9 mouse cellular contexts compared by ENCODE assay signal in the genomic region with DNA sequence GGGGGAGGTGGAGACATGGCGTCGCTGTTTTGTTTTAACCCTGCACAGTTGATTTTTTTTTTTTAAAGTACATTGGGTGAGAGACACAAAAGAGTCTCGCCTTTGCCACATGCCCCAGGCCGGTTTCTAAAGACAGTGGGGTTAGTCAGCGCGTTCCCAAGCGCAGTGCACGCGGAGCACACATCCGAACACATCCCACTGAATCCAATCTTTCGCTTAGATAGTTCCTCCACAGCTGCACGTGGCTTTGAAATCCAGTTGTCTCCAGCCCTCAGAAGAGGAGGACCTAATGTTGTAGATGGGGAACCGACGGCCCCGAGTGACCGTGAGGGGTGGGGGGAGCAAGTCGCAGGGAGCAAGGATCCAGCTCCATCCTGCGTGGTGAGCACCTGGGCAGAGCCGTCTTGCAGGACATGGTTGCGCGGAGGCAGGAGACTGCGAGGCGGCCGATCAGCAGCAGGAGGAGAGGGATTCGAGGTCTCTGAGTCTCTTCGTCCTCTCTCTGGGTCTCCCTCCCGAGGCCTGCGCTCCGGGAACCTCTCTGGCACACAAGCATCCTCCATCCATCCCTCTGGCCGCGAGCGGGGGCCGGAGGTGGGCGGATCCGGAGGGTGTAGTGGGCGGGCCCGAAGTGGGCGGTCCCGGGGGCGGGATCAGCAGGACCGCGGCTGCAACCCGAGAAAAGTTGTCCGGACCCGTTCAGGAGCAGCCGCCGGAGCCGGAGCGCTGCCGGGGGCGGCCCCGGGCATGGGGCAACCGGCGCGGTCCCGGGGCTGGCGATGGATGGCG. TPM values are rescaled to one million over a fixed set of nuclear protein-coding genes. Genes with fewer than 3 reads are reported as not detected.
A peak's percentile ranks its signal among the peaks of the same experiment; 100 is the strongest.
DNase-seq lines count a peak whose midpoint lies in the region; ATAC-seq and TF ChIP-seq lines count a peak whose summit lies in the region.
"Had no signal": no experiment of that assay in that cellular context is flagged by ENCODE, and none has a peak within 500 bp of the region (broad histone marks: within the 10 kb centered on the region; RNA-seq: fewer than 3 reads in every experiment).

A gene (plus strand): TSS at position 673 of the 789 bp plus-strand sequence.

- WGBS in forebrain, embryonic 13.5 days = under 1% methylated on average over 56 of the region's 58 CpGs
- under 1% methylated on average over 56 of the region's 58 CpGs for WGBS in heart, embryonic 14.5 days
- WGBS in liver, embryonic 15.5 days (ENCODE audit: insufficient replicate concordance) = 1% methylated on average over 58 of the region's 58 CpGs
- whole genome bisulfite sequencing in neural tube, embryonic 15.5 days = under 1% methylated on average over 57 of the region's 58 CpGs

- TF ChIP-seq POLR2A in ES-Bruce4 (IDR thresholded peaks at IDR 0.05; ENCODE audit: insufficient read depth, low read length) = peak; percentile 16

- peak within 1 kb of the TSS; percentile 17 for H3K9ac ChIP-seq in ES-Bruce4 (ENCODE audit: low read depth, poor library complexity, severe bottlenecking)
- peak within 1 kb of the TSS; percentile 71 for H3K9ac ChIP-seq in forebrain, embryonic 13.5 days
- H3K9ac ChIP-seq in heart, embryonic 14.5 days (ENCODE audit: low read length) = peak within 1 kb of the TSS; percentile 63
- H3K9ac ChIP-seq in liver, embryonic 15.5 days = no peak within 1 kb of the TSS
- H3K9ac ChIP-seq in neural tube, embryonic 15.5 days (replicated peaks) = peak within 1 kb of the TSS; percentile 64

- TF ChIP-seq CTCF in ES-Bruce4 (IDR thresholded peaks at IDR 0.05; ENCODE audit: low read depth, low read length) = no peak

- no peaks in the 10 kb centered on the region for H3K4me1 ChIP-seq in ES-Bruce4 (ENCODE audit: control insufficient read depth, insufficient read depth, low read length)
- peaks cover 30% of the 10 kb centered on the region; the same call in 1 of the 2 replicates for H3K4me1 ChIP-seq in forebrain, embryonic 13.5 days
- H3K4me1 ChIP-seq in heart, embryonic 14.5 days (ENCODE audit: control insufficient read depth in 2 of 2, insufficient read depth in 2 of 2, low read length in 2 of 2) = peaks cover 4 to 13% of the 10 kb centered on the region in 2 experiments
- H3K4me1 ChIP-seq in liver, embryonic 15.5 days (replicated peaks) = no peaks in the 10 kb centered on the region; the same call in 1 of the 2 replicates
- peaks cover 40% of the 10 kb centered on the region for H3K4me1 ChIP-seq in neural tube, embryonic 15.5 days

- peaks cover 8% of the 10 kb centered on the region for H3K27me3 ChIP-seq in ES-Bruce4 (ENCODE audit: control insufficient read depth, insufficient read depth, low read length, poor library complexity, severe bottlenecking)
- H3K27me3 ChIP-seq in forebrain, embryonic 13.5 days = peaks cover 59% of the 10 kb centered on the region
- H3K27me3 ChIP-seq in heart, embryonic 14.5 days (ENCODE audit: control insufficient read depth, insufficient read depth, low read length) = peaks cover 72% of the 10 kb centered on the region
- H3K27me3 ChIP-seq in liver, embryonic 15.5 days = peaks cover 59% of the 10 kb centered on the region
- H3K27me3 ChIP-seq in neural tube, embryonic 15.5 days (replicated peaks) = peaks cover 37% of the 10 kb centered on the region

- peak within 1 kb of the TSS; percentile 61 for H3K4me3 ChIP-seq in ES-Bruce4 (ENCODE audit: low read depth, low read length)
- peak within 1 kb of the TSS; percentile 64 for H3K4me3 ChIP-seq in forebrain, embryonic 13.5 days
- peak within 1 kb of the TSS; percentile 55 to 57 for H3K4me3 ChIP-seq in heart, embryonic 14.5 days (ENCODE audit: control insufficient read depth in 1 of 2, insufficient read depth in 1 of 2, low read depth in 1 of 2, low read length in 2 of 2)
- H3K4me3 ChIP-seq in liver, embryonic 15.5 days (replicated peaks) = peak within 1 kb of the TSS; percentile 30
- peak within 1 kb of the TSS; percentile 71 for H3K4me3 ChIP-seq in neural tube, embryonic 15.5 days (replicated peaks)

- no peak within 1 kb of the TSS for H3K27ac ChIP-seq in ES-Bruce4 (ENCODE audit: insufficient read depth, low read length)
- H3K27ac ChIP-seq in forebrain, embryonic 13.5 days = no peak within 1 kb of the TSS
- H3K27ac ChIP-seq in heart, embryonic 14.5 days (replicated peaks in 1 of 2; ENCODE audit: control insufficient read depth in 1 of 2, insufficient read depth in 1 of 2, low read depth in 2 of 2, low read length in 2 of 2) = no peak within 1 kb of the TSS
- no peak within 1 kb of the TSS for H3K27ac ChIP-seq in liver, embryonic 15.5 days (replicated peaks)
- peak within 1 kb of the TSS; percentile 60 for H3K27ac ChIP-seq in neural tube, embryonic 15.5 days (replicated peaks)

- peak; percentile 94 for ATAC-seq in forebrain, embryonic 13.5 days
- ATAC-seq in heart, embryonic 14.5 days (ENCODE audit: insufficient number of reproducible peaks, insufficient read depth, low FRiP score, low read depth) = peak; percentile 84
- no peak for ATAC-seq in liver, embryonic 15.5 days (ENCODE audit: insufficient read depth)
- peak; percentile 92 for ATAC-seq in neural tube, embryonic 15.5 days (ENCODE audit: low FRiP score)

- no peaks in the 10 kb centered on the region for H3K9me3 ChIP-seq in ES-Bruce4 (replicated peaks; ENCODE audit: control insufficient read depth, insufficient read depth, low read length, poor library complexity, severe bottlenecking)
- H3K9me3 ChIP-seq in forebrain, embryonic 13.5 days (replicated peaks) = no peaks in the 10 kb centered on the region; the same call in 1 of the 2 replicates
- H3K9me3 ChIP-seq in heart, embryonic 14.5 days (ENCODE audit: control insufficient read depth, low read length) = no peaks in the 10 kb centered on the region
- no peaks in the 10 kb centered on the region for H3K9me3 ChIP-seq in liver, embryonic 15.5 days (replicated peaks)
- no peaks in the 10 kb centered on the region for H3K9me3 ChIP-seq in neural tube, embryonic 15.5 days (replicated peaks)

- peak; percentile 91 for DNase-seq in cerebellum, adult 11 months
- DNase-seq in kidney, postnatal 14 days = peak; percentile 71
- DNase-seq in urinary bladder, postnatal 4 days (ENCODE audit: low spot score in 2 of 2) = peak; percentile 73 to 88

- peak within 1 kb of the TSS; percentile 87 for H3K4me2 ChIP-seq in forebrain, embryonic 13.5 days
- H3K4me2 ChIP-seq in heart, embryonic 14.5 days (ENCODE audit: low read length) = peak within 1 kb of the TSS; percentile 83
- peak within 1 kb of the TSS; percentile 51 for H3K4me2 ChIP-seq in liver, embryonic 15.5 days
- H3K4me2 ChIP-seq in neural tube, embryonic 15.5 days = peak within 1 kb of the TSS; percentile 81

- H3K36me3 ChIP-seq in ES-Bruce4 (ENCODE audit: control insufficient read depth, insufficient read depth, low read length, poor library complexity, severe bottlenecking) = no peaks in the 10 kb centered on the region
- H3K36me3 ChIP-seq in forebrain, embryonic 13.5 days (ENCODE audit: poor library complexity, severe bottlenecking) = no peaks in the 10 kb centered on the region
- H3K36me3 ChIP-seq in heart, embryonic 14.5 days (ENCODE audit: control insufficient read depth, insufficient read depth, low read length) = no peaks in the 10 kb centered on the region
- H3K36me3 ChIP-seq in liver, embryonic 15.5 days (replicated peaks) = no peaks in the 10 kb centered on the region
- H3K36me3 ChIP-seq in neural tube, embryonic 15.5 days = no peaks in the 10 kb centered on the region
- H3K36me3 ChIP-seq: G1E had no signal

- TF ChIP-seq EP300 in ES-Bruce4 (IDR thresholded peaks at IDR 0.05; ENCODE audit: insufficient read depth, low read depth, low read length) = no peak

RNA-seq across cellular contexts. Expression of the gene that starts here (rescaled TPM):
- 0.72 and 3.1 TPM in 2 replicates for polyA plus RNA-seq in ES-Bruce4 (2011; ENCODE audit: insufficient read depth, insufficient read length, low read depth, missing spikeins)
- 6.0 and 8.6 TPM in 2 replicates for polyA plus RNA-seq in forebrain, embryonic 13.5 days (2015; fragmentation: Nextera tagmentation; extraction: Ambion mirVana)
- 1.0 and 1.1 TPM in 2 replicates for polyA plus RNA-seq in heart, embryonic 14.5 days (2014; fragmentation: Nextera tagmentation; extraction: Ambion mirVana)
- 0.07 and 0.08 TPM in 2 replicates for polyA plus RNA-seq in liver, embryonic 15.5 days (2015; fragmentation: Nextera tagmentation; extraction: Ambion mirVana)
- polyA plus RNA-seq in neural tube, embryonic 15.5 days (2015; fragmentation: Nextera tagmentation; extraction: Ambion mirVana) = 13.7 and 13.9 TPM in 2 replicates
- polyA plus RNA-seq: G1E had no signal
